Mouse (Mus musculus): ENCODE measurements at regions not wholly inside any gene's neighbourhood (a gene's known extent, or its start where the extent isn't known, plus 50 kb on each side); places are given as distances from the start of the nearest gene placed in this dataset.
"Not testable (repeated sequence)": the region's sequence is repeated elsewhere in the genome, so short reads cannot be mapped to it uniquely, and the experiment has no call there.

DNA sequence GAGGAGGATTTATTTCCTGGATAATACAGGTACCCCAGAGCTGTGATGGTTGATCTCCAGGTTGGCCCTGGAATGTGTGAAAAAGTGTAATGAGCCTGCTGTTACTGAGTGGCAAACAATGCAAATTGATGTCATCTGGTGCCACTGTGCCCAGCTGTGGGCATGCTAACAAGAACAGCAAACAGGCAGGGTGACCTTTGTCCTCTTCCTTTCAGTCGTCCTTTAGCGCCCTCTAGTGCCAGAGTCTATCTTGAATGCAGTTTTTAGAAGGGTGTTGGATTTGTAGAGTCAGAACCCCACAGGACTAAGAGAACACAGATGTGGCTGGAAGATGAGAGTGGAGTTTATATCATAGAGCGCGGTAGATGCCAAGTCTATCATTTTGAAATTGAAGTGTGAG, 164.3 kb downstream of the Sdhaf3 start:
- in situ Hi-C loops (cut with MboI; ENCODE audit: unreplicated experiment in 2 of 2), result loop anchor here in 1 of 2 experiments (25.0 kb wide), 2 partner anchors 1258 to 1483 kb away; no protein-coding TSS in a partner anchor

DNA sequence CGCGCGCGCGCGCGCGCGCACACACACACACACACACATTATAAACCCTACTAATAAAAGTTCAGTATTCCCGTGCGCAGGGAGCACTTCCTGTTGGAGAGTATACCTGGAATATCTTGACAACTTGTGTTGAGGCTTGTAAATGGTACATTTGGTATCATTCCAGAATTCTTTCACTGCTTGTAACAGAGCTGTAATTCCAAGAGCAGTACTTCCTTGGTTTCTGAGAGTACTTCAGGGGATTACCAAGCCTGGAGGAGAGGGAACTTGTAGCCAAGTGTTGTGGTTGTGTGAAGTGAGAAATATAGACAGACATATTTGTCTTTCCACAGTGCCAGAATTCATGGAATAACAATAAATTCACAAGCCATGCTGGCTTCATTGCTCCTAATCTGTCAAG, 177.2 kb downstream of the Sdhaf3 start:
- in situ Hi-C loops (cut with MboI; ENCODE audit: unreplicated experiment in 2 of 2), result no loop called here

DNA sequence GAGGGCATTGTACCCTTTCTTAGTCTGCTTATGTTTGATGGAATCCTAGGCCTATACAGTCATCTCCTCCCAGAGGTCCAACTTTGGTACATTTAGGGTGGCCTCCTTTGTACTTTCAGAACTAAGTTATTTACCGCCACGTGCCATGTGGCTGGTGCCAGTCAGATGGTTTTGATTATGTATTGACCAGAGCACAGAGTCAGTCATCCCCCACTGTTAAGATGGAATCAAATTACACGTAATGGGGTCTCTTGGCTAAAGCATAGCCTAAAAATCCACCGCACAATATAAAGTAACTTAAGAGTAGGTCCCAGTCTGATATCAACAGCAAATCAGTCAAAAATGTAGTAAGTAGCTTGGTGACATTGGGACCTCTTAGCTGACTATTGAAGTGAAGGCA, 178.3 kb downstream of the Sdhaf3 start:
- in situ Hi-C loops (cut with MboI; ENCODE audit: unreplicated experiment in 2 of 2), result no loop called here

DNA sequence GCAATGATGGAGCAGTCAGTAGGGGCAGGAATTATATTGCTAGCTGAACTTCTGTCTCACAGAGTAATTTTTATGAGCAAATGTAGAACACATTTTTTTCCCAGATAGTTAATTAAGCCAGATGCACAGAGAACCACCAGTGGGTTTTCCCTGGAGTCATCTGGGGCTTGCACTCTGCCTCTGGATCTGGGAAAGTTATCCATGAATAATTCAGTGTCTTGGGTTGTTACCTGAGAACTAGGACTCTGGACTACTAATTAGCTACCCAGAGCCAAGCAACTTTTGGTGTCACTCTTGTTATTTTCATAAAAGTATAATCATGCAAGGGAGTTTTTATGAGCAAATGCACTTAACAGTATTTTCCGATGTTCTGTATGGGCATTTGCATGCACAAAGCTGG, 179.1 kb downstream of the Sdhaf3 start:
- in situ Hi-C loops (cut with MboI; ENCODE audit: unreplicated experiment in 2 of 2), result no loop called here

DNA sequence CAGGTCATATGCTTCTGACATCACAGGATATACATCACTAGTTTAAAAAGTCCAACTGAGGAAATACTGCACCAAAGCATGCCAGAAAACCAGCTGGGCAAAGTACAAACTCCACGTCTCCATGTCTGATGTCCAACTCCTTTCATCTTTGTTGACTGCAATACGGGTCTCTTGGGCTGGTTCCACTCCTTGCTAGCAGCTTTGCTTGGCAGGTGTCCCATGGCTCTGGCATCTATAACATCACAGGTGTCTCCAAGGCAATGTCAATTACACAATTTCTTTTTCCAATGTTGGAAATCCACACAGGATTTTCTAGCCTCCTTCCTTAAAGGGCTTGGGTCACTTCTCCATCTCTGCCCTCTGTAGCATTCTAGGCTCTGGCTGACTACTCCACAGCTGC, 225.9 kb downstream of the Sdhaf3 start:
- in situ Hi-C loops (cut with MboI; ENCODE audit: unreplicated experiment in 2 of 2), result no loop called here

DNA sequence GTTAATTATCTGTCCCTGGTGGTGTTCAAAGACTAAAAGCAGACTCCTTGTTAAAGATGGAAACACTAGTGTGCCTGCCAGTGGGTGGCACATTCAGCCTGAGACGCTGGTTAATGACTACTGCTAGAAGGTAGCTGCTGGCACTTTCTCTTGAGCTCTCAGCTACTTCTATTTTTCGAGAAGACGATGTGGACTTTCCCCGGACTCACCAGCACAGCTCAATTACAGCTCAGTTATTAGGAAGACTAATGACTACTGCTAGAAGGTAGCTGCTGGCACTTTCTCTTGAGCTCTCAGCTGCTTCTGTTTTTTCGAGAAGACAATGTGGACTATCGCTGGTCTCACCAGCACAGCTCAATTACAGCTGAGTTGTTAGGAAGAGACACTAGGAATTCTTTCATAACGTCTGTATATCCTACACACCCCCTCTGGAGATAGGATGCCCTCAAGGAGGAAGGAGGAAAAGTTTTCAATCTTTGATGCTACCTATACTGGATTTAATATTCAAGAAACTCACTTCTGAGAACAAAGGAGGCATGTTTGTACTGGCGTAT, 243.3 kb downstream of the Sdhaf3 start:
- in situ Hi-C loops (cut with MboI; ENCODE audit: unreplicated experiment in 2 of 2), result no loop called here

DNA sequence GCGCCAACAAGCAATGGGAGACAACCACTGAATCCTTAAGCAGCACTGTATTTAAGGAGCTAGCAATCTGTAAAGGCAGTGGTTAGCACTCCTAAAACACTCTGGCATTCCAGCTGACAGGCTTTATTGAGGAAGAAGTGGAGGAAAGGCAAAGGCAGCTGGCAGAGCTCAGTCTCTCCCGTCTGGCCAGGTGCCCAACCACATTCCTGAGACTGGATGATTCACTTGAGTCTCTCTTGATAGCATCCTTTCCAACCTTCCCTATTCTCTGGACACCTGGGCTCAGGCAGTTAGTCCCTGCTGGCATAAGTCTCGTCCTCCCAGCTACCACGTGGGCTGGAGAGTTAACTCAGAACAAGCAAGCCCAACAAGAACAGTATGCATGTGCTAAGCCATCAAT, 260.1 kb downstream of the Sdhaf3 start:
- in situ Hi-C loops (cut with MboI; ENCODE audit: unreplicated experiment in 2 of 2), result no loop called here

DNA sequence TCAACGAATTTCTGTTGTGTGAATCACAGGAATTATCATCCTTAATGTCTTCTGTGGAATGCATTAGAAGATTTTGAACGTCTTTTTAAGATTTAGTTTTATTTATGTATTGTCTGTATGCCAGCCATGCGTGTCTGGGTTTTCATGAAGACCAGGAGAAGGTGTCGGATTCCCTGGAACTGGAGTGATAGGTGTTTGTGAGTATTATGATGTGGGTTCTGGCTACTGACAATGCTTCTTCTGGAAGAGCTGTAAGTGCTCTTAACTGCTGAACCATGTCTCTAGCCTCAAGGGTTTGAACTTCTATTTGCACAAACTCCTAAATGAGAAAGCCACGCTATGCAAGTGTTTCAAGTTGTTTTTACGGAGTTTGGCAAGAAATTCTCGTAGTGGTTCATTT, 296.5 kb downstream of the Sdhaf3 start:
- in situ Hi-C loops (cut with MboI; ENCODE audit: unreplicated experiment in 2 of 2), result no loop called here

DNA sequence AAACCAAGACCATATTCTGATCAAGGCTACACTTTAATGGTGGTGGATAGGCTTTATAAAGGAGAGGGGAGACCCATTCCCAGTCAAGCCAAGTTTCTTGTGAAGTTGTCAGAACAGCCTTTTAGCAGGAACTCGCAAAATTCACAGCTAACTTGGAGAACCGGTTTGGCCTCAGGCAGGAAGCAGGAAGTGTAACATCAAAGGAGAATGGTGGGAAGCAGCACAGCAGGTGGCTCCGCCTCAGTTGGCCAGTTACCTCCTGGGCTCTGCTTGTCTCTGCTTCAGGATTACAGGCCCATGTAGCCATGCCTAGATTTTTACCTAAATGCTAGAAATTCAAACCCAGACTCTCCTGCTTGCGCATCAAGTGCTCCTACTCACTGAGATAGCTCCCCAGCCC, 277.2 kb upstream of the Tac1 start:
- in situ Hi-C loops (cut with MboI; ENCODE audit: unreplicated experiment in 2 of 2), result no loop called here

DNA sequence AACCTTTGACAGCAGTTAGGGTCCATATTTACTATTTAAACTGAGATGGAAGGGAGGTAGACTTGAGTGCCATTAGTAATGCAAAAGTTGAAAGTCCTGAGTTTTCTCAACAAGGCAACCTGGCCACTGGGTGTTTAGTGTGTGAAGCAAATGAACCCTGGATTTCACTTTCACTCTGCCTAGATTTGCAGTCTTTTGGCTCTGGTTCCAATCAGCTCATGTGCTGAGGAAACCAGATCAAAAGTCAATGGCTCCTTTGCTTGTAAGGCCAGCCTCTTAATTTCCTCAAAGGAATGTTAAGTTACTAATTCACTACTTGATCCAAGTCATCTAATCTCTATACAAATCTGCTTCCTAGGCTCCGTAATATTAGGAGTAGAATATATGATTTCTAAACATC, 247.7 kb upstream of the Tac1 start:
- in situ Hi-C loops (cut with MboI; ENCODE audit: unreplicated experiment in 2 of 2), result no loop called here

DNA sequence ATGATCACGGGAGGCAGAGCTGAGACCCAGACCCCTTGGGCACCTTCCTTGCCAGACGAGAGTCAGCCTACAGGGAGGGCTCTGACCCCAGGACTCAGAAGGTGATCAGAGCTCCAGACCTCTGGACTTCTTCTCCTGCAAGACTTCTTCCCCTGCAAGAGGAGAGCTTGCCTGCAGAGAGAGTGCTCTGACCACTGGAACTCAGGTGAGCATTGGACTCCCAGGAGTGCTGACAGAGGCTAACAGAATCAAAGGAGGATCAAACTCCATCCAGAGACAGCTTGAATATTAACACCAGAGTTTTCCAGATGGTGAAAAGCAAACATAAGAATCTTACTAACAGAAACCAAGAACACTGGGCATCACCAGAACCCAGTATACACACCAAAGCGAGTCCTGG, 241.2 kb upstream of the Tac1 start:
- in situ Hi-C loops (cut with MboI; ENCODE audit: unreplicated experiment in 2 of 2), result no loop called here

DNA sequence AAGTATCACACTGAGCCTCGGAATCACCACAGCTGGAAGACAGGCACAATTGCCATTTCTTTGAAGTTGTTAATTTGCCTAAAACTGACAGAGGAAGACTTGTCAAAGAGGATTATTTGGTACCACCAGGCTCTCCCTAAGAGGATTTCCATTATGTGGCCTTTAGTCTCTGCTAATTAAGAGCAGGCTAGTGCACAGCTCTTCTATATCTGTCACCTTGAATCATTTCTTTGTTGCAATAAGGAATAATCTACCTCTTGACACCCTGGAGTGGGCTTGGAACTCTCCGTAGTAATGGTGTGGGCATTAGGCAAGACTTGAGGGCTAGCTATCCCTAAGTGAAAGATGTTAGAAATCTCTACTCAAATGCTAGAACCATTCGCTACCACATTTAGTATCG, 227.7 kb upstream of the Tac1 start:
- in situ Hi-C loops (cut with MboI; ENCODE audit: unreplicated experiment in 2 of 2), result no loop called here

DNA sequence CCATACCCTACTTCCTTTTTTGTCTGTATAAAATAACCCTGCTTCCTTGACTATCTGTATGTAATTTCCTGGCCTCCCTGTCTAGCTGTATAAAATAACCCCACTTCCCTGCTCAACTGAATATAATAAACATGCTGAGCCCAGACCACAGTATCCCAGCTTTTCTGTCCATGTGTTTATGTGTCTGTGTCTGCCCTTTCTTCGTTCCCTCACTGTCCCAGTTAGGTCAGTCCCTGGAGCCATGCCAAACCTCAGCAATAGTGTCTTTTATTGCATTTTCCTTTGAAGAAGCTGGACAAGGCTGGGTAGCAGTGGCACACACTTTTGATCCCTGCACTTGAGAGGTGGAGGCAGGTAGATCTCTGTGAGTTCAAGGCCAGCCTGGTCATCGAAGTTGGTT, 198.0 kb upstream of the Tac1 start:
- in situ Hi-C loops (cut with MboI; ENCODE audit: unreplicated experiment in 2 of 2), result no loop called here

DNA sequence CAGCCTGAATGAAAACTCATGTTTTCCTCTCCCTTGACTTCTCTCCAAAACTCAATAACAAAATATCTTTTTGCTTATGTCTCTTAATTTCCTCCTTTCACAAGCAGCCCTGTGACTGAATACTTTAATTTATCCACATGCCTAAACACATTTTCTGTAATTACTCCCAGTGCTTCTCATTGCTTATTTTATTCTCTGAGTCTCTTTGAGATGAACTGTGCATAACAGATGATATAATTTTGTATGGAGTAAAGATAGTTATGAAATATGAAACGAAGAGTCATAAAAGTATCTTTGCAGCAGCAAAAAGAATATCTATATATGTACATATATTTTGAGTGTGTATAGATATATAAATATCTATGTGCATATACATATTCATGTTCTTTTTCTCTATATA, 187.5 kb upstream of the Tac1 start:
- in situ Hi-C loops (cut with MboI; ENCODE audit: unreplicated experiment in 2 of 2), result no loop called here

DNA sequence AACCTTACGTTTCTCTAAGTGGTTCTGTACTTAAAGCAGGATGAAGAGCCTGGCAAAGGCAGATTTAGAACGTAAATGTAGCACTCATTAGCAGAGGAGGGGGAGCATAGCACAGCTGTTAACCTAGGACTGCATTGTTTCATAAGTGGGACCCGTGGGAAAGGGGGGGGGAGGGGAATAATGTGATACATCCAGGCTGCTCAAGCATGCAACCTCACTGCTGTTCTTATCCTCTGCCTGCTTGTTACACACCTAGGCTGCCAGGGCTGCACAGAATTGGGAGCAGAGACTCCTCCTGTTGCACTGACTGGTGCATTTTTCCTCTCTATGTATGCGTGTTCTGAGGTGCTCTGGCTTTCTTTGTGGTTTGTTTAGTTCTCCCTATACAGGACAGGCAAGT, 180.1 kb upstream of the Tac1 start:
- in situ Hi-C loops (cut with MboI; ENCODE audit: unreplicated experiment in 2 of 2), result no loop called here

DNA sequence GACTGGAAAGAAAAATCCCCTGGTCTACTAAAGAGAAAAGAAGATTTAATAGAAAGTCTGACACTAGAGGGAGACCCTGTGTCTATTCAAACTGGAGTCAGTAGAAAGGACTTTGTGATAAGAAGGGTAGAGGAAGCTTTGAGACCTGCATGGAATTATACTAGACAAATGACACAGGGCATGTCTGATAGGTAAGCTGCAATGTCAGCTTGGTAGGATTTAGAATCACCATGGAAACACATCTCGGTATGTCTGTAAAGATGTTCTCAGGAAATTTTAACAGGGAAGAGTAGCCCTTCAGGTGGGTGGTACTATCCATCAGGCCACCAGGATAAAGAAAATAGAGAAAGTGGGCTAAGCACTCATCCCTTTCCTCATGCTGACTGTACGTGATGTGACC, 178.8 kb upstream of the Tac1 start:
- in situ Hi-C loops (cut with MboI; ENCODE audit: unreplicated experiment in 2 of 2), result no loop called here

DNA sequence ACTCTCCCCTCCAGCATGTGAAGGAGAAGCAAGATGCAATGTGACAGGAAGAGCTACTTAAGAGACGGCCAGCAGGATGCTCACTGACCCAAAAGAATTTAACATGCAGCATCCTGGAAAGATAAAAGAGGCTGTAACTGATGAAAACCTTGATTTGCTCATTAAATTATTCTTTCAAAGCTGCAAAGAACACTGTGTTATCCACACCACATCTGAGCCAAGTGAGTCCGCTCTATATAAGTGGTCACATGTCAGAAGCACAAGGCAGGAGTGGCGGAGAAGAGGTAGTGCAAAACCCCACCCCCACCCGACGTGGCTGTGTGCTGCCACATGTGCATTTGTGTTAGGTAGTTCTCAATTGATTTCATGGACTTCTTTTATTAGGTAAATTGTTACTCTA, 176.0 kb upstream of the Tac1 start:
- in situ Hi-C loops (cut with MboI; ENCODE audit: unreplicated experiment in 2 of 2), result no loop called here

DNA sequence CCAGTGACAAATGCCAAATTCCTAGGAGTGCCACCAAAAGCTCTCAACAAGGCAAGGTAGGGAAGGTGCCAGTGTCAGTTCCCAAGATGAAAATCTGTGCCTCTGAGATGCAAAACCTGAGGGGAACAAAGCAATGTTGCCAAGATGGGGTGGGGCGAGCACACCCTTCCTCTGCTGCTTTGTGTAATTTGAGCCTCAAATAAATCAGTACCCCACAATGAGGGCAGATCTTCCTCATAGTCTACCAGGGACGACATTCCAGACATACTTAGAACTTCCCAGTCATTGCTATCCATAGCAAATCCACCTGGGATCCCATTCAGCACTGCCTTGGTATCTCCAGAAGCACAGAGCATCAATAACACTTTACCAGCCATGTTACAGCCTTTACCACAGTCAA, 129.9 kb upstream of the Tac1 start:
- in situ Hi-C loops (cut with MboI; ENCODE audit: unreplicated experiment in 2 of 2), result no loop called here

DNA sequence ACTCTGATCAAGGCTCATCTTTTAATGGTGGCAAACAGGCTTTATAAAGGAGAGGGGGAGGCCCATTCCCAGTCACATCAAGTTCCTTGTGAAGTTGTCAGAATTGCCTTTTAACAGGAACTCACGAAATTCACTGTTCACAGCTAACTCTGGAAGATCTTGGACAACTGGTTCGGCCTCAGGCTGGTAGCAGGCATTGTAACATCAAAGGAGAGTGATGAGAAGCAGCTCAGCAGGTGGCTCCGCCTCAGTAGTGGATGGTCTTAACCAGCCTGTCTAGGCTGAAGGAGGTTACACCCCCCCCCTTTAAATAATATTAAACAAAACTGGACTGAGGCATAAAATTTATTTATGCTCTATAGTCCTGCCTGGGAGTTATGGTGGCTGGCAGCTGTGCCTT, 113.0 kb upstream of the Tac1 start:
- in situ Hi-C loops (cut with MboI; ENCODE audit: unreplicated experiment in 2 of 2), result no loop called here

DNA sequence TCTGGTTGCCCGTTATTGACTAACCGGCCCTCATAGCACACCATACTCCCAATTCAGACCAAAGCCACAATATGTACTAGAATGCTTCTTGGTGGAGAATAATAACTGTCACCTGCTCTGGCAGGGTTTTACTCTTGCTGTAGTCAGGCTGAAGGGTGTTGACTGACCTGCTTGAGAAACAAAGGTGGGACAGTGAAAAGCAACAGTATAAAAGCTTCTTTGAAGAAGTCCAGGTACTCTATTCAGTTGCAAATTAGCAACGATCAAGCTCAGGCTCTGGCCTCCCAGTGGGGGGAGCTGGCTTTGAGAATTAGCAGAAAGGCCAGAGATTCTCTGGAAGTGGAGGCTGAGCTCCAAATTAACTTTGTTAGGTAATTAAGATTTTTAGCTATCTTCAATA, 112.4 kb upstream of the Tac1 start:
- in situ Hi-C loops (cut with MboI; ENCODE audit: unreplicated experiment in 2 of 2), result not testable (repeated sequence)

DNA sequence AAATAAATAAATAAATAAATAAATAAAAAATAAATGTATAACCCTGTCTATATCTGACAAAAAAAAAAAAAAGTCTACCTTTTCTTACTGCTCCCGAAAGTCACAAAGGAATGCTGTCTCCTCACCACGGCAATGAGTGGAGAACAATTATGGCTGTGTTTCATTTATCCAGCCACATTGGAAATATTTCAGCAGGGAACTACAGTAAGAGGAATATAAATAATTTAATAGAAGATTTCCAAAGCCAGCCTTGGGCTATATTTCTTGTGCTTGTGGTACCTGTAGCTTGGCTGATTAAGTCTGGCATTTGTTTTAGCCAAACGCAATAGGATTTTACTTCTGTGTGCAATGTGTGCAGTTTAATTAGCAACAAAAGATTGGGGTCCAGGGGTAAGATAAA, 98.8 kb upstream of the Tac1 start:
- in situ Hi-C loops (cut with MboI; ENCODE audit: unreplicated experiment in 2 of 2), result no loop called here

DNA sequence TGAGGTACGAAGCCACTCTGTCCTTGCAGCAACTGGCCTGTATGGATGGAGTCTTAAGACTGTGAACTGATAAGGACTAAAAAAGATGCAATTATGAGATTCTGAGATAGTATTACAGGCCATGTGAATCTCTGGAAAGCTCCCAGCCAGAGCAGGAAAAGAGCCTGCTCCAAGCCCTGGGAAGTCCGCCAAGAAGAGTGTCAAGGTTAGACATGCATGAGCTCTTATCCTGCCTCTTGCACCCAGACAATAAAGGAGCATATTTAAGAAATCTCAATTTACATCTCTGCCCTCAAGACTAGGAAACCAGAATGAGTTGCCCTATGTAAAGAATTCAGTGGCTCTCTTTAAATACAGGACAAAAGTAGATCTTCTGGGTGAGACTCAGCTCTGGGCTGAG, 90.8 kb upstream of the Tac1 start:
- in situ Hi-C loops (cut with MboI; ENCODE audit: unreplicated experiment in 2 of 2), result no loop called here

DNA sequence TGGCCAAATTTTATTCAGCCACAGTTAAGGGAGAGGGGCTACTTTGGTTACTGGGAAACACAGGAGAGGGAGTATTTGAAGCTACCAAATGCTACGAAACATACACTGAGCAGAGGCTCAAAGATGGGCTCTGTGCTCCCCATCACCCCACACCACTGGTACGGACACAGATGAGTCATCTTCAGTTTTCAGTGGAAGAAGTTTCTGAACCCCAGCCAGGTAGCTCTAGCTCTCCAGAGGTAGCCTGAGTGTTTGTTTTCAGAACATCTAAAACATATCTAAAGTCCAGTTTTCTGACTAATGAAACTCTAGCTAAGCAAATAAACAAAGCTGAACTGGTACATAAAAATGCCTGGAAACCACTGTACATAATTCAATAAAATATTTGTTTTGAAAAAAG, 90.3 kb upstream of the Tac1 start:
- in situ Hi-C loops (cut with MboI; ENCODE audit: unreplicated experiment in 2 of 2), result no loop called here

All from v-Abl transformed pro-B cells (cell line).